ENCODE assay signal across 8 mouse cellular contexts in the genomic region with DNA sequence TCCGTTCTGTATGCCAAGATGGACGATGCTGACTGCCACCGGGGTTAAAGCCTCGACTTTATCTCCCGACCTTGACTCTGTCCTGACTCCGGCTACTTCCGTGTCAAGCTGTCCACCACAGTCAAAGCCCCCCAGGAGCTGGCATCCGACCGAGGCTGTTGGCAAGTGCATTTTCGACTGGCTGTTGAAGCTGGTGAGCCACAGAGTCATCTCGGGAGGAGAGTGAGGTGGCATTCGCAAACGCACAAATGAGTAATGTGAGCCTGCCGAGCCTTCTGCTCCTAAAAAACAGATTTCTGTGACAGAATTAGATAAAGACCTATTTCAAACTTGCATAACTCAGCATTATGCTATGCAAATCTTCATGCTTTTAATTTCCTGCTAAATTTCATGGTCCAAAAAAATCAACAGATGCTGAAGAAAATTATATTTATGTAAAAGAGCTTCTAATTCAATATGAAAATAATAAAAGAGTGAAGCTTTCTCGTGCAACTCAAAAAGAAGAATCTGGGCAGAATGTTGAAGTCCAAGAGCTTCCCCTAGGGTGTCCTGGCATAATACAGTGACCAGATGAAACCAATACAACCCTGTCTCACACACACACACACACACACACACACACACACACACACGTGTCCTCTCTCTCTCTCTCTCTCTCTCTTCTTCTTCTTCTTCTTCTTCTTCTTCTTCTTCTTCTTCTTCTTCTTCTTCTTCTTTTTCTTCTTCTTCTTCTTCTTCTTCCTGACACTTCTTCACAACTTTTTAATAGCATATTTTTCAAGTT.
DNase-seq lines count a peak whose midpoint lies in the region; ATAC-seq and TF ChIP-seq lines count a peak whose summit lies in the region.

No protein-coding gene starts in this region.

- TF ChIP-seq POLR2A in testis, adult 2 months (IDR thresholded peaks at IDR 0.05; ENCODE audit: control insufficient read depth, low read depth, low read length): no peak

- no peaks in the 10 kb centered on the region for H3K9me3 ChIP-seq in midbrain, postnatal 0 days (ENCODE audit: low read length)
- no peaks in the 10 kb centered on the region for H3K9me3 ChIP-seq in midbrain, embryonic 15.5 days
- no peaks in the 10 kb centered on the region for H3K9me3 ChIP-seq in forebrain, embryonic 15.5 days

- WGBS in midbrain, postnatal 0 days: 80% methylated on average over 16 of the region's 16 CpGs
- WGBS in midbrain, embryonic 15.5 days: 80% methylated on average over 16 of the region's 16 CpGs
- WGBS in forebrain, embryonic 15.5 days: 84% methylated on average over 16 of the region's 16 CpGs

- H3K4me3 ChIP-seq in midbrain, postnatal 0 days (ENCODE audit: low read depth, low read length): no peak overlapping the region
- H3K4me3 ChIP-seq in midbrain, embryonic 15.5 days: no peak overlapping the region
- peak overlapping the region; percentile 38 for H3K4me3 ChIP-seq in testis, adult 2 months (ENCODE audit: control insufficient read depth, low read depth, low read length)
- H3K4me3 ChIP-seq in forebrain, embryonic 15.5 days: no peak overlapping the region

- no peaks in the 10 kb centered on the region for H3K36me3 ChIP-seq in midbrain, postnatal 0 days (ENCODE audit: insufficient read depth, low read length)
- no peaks in the 10 kb centered on the region for H3K36me3 ChIP-seq in midbrain, embryonic 15.5 days (replicated peaks)
- no peaks in the 10 kb centered on the region for H3K36me3 ChIP-seq in testis, adult 2 months (ENCODE audit: control insufficient read depth, insufficient read depth, low read length)
- H3K36me3 ChIP-seq in forebrain, embryonic 15.5 days: no peaks in the 10 kb centered on the region

- no peak for TF ChIP-seq CTCF in midbrain, postnatal 0 days (IDR thresholded peaks at IDR 0.05)
- no peak for TF ChIP-seq CTCF in testis, adult 2 months (IDR thresholded peaks at IDR 0.05; ENCODE audit: control insufficient read depth, insufficient read depth, insufficient replicate concordance, low read depth, low read length)

- peak; percentile 53 for DNase-seq in midbrain, postnatal 0 days (ENCODE audit: low spot score)
- DNase-seq in cerebellum, postnatal 10 days: peak; percentile 99
- DNase-seq in left cerebral cortex, adult 11 months (ENCODE audit: low spot score): peak; percentile 31
- no peak for DNase-seq in B cell, adult 2 months
- no peak for DNase-seq in kidney, adult 8-10 months

- no peak overlapping the region for H3K4me2 ChIP-seq in midbrain, postnatal 0 days (ENCODE audit: low read depth, low read length, poor library complexity, severe bottlenecking)
- H3K4me2 ChIP-seq in midbrain, embryonic 15.5 days: no peak overlapping the region
- no peak overlapping the region for H3K4me2 ChIP-seq in forebrain, embryonic 15.5 days (replicated peaks)

- H3K27me3 ChIP-seq in midbrain, postnatal 0 days (ENCODE audit: insufficient read depth, low read length): no peaks in the 10 kb centered on the region
- H3K27me3 ChIP-seq in midbrain, embryonic 15.5 days (replicated peaks): no peaks in the 10 kb centered on the region
- no peaks in the 10 kb centered on the region for H3K27me3 ChIP-seq in testis, adult 2 months (ENCODE audit: control insufficient read depth, insufficient read depth, low read length)
- no peaks in the 10 kb centered on the region for H3K27me3 ChIP-seq in forebrain, embryonic 15.5 days

- H3K27ac ChIP-seq in midbrain, postnatal 0 days (ENCODE audit: low read depth, low read length): no peak overlapping the region
- H3K27ac ChIP-seq in midbrain, embryonic 15.5 days: no peak overlapping the region
- H3K27ac ChIP-seq in testis, adult 2 months (ENCODE audit: control insufficient read depth, insufficient read depth, low read depth, low read length): no peak overlapping the region
- H3K27ac ChIP-seq in forebrain, embryonic 15.5 days (replicated peaks): no peak overlapping the region

- ATAC-seq in midbrain, postnatal 0 days (ENCODE audit: low FRiP score): no peak
- no peak for ATAC-seq in midbrain, embryonic 15.5 days (replicated peaks)
- ATAC-seq in forebrain, embryonic 15.5 days (replicated peaks): no peak

- no peaks in the 10 kb centered on the region for H3K4me1 ChIP-seq in midbrain, postnatal 0 days (ENCODE audit: insufficient read depth, low read length)
- H3K4me1 ChIP-seq in midbrain, embryonic 15.5 days: no peaks in the 10 kb centered on the region
- peaks cover 2% of the 10 kb centered on the region; the same call in 1 of the 2 replicates for H3K4me1 ChIP-seq in testis, adult 2 months (ENCODE audit: control insufficient read depth, insufficient read depth, low read length)
- no peaks in the 10 kb centered on the region for H3K4me1 ChIP-seq in forebrain, embryonic 15.5 days

- H3K9ac ChIP-seq in midbrain, postnatal 0 days (replicated peaks; ENCODE audit: low read length, poor library complexity, severe bottlenecking): no peak overlapping the region
- no peak overlapping the region for H3K9ac ChIP-seq in midbrain, embryonic 15.5 days
- H3K9ac ChIP-seq in forebrain, embryonic 15.5 days (replicated peaks): no peak overlapping the region

Comparison
In these comparisons a context has a peak if more than half of its experiments do, and no peak if none do; other contexts are left out.
1. DNase-seq: peak in midbrain, postnatal 0 days (single experiment), cerebellum, postnatal 10 days (2 of 2) and left cerebral cortex, adult 11 months (single experiment); none in B cell, adult 2 months (0 of 2) and kidney, adult 8-10 months (0 of 2).